Mouse (Mus musculus) limb, embryonic 14.5 days (tissue): ENCODE data around the gene Emilin3. TPM values are rescaled to one million over a fixed set of nuclear protein-coding genes. Genes with fewer than 3 reads are reported as not detected.

Experiments used
- ATAC-seq: fragments of 200-750 bp; cut with Nextera tagmentation; 2 replicates; pipeline ENCODE4 v1.8.0; 2017; ENCODE audit warnings: low read depth, moderate number of reproducible peaks, moderate TSS enrichment; ENCODE audit not compliant: low FRiP score
- DNase-seq: peaks from one replicate; pipeline ENCODE4 v3.0.0-alpha.2; 2015; ENCODE audit warnings: low spot score
- H3K27ac ChIP-seq: fragments of 300-500 bp; sonication (generic); replicated peaks from 2 replicates; pipeline ENCODE4 v1.5.1; 2014; ENCODE audit warnings: low read depth, mild to moderate bottlenecking, low read length, moderate library complexity, mixed read lengths
- H3K27me3 ChIP-seq: fragments of 300-500 bp; sonication (generic); 2 replicates; pipeline ENCODE4 v1.6.1; 2014; ENCODE audit warnings: low read length, mixed read lengths; ENCODE audit not compliant: control insufficient read depth, insufficient read depth
- H3K36me3 ChIP-seq: fragments of 300-500 bp; sonication (generic); 2 replicates; pipeline ENCODE4 v1.6.1; 2014; ENCODE audit warnings: mild to moderate bottlenecking, low read length, moderate library complexity, mixed read lengths; ENCODE audit not compliant: control insufficient read depth, insufficient read depth
- H3K4me1 ChIP-seq: fragments of 300-500 bp; sonication (generic); 2 replicates; pipeline ENCODE4 v1.6.1; 2014; ENCODE audit warnings: antibody characterized with exemption, low read length, mixed read lengths; ENCODE audit not compliant: control insufficient read depth, insufficient read depth
- H3K4me2 ChIP-seq: fragments of 300-500 bp; sonication (generic); replicated peaks from 2 replicates; pipeline ENCODE4 v1.6.1; 2014; ENCODE audit warnings: low read depth, mild to moderate bottlenecking, low read length, moderate library complexity; ENCODE audit not compliant: severe bottlenecking
- H3K4me3 ChIP-seq: fragments of 300-500 bp; sonication (generic); replicated peaks from 2 replicates; pipeline ENCODE4 v1.5.1; 2014; ENCODE audit warnings: low read length
- H3K9ac ChIP-seq: fragments of 300-500 bp; sonication (generic); 2 replicates; pipeline ENCODE4 v1.6.1; 2014; ENCODE audit warnings: mild to moderate bottlenecking, low read depth, low read length, moderate library complexity; ENCODE audit not compliant: severe bottlenecking
- H3K9me3 ChIP-seq: fragments of 300-500 bp; sonication (generic); 2 replicates; pipeline ENCODE4 v1.6.1; 2016; ENCODE audit warnings: low read length; ENCODE audit not compliant: control insufficient read depth
- POLR2A ChIP-seq: fragments of 200-500 bp; IDR thresholded peaks from 2 replicates; pipeline ENCODE4 v1.8.0; 2012; ENCODE audit warnings: inconsistent platforms, mild to moderate bottlenecking, moderate library complexity, borderline replicate concordance; ENCODE audit not compliant: insufficient read depth, insufficient read length; ENCODE audit errors: extremely low read depth
- WGBS: fragments of 180-500 bp; shearing (Covaris S2); extraction: QIAGEN DNeasy Blood & Tissue Kit; methylation state at CpG from one replicate; pipeline ENCODE4 v1.1.7; 2014; 5-methylcytosine and 5-hydroxymethylcytosine counted together
- polyA plus RNA-seq, 2 experiments: library from polyadenylated mRNA; depleted of rRNA in 1 of 2; stranded (reverse) in 1 of 2; unstranded in 1 of 2; fragments of >200 nt; fragmentation: Nextera tagmentation in 1 of 2; extraction: Ambion mirVana in 1 of 2; gene quantifications; 2 replicates each; pipeline versions ENCODE4 v1.2.1 to v1.2.3; 2012 to 2014

Gene Emilin3
- polyA plus RNA-seq, 2 experiments, result 30.3 to 69.3 TPM

- DNase-seq, result no peak
- TF ChIP-seq POLR2A, result no peak
- no peak overlapping the region for H3K4me2 ChIP-seq
- H3K27me3 ChIP-seq, result no peaks in the 10 kb centered on the region
- H3K9ac ChIP-seq, result no peak overlapping the region
- H3K36me3 ChIP-seq, result no peaks in the 10 kb centered on the region
- peaks cover 6% of the 10 kb centered on the region for H3K4me1 ChIP-seq
- H3K9me3 ChIP-seq, result no peaks in the 10 kb centered on the region
- 77% methylated on average over 5 of the region's 5 CpGs for WGBS
- H3K4me3 ChIP-seq, result no peak overlapping the region
- ATAC-seq, result no peak
- no peak overlapping the region for H3K27ac ChIP-seq
Measured at GRCm38 (mm10) chr2:160891045-160891444, 21.1 kb downstream of the Emilin3 start.

- Histone ChIP-seq H3K27ac (no peak overlapping the region), H3K4me3 (peak overlapping the region; percentile 47), H3K4me2 (peak overlapping the region; percentile 93), H3K4me1 (peaks cover 6% of the 10 kb centered on the region), H3K27me3 (no peaks in the 10 kb centered on the region), H3K36me3 (no peaks in the 10 kb centered on the region), H3K9me3 (no peaks in the 10 kb centered on the region), H3K9ac (peak overlapping the region; percentile 47)
- no peak for TF ChIP-seq POLR2A
- WGBS, result 0% methylated on average over 26 of the region's 26 CpGs
- DNase-seq (no peak), ATAC-seq (peak; percentile 48; the same call in 1 of the 2 replicates)
Measured at GRCm38 (mm10) chr2:160887859-160888258, 24.3 kb downstream of the Emilin3 start.

GRCm38 (mm10) chr2:160887284-160887683, 24.8 kb downstream of the Emilin3 start:
- H3K36me3 ChIP-seq, result no peaks in the 10 kb centered on the region
- no peaks in the 10 kb centered on the region for H3K27me3 ChIP-seq
- DNase-seq (peak; percentile 88), ATAC-seq (peak; percentile 84)
- H3K27ac ChIP-seq, result no peak overlapping the region
- peak overlapping the region; percentile 47; the same call in 1 of the 2 replicates for H3K9ac ChIP-seq
- H3K4me1 ChIP-seq, result peaks cover 6% of the 10 kb centered on the region
- H3K4me2 ChIP-seq, result peak overlapping the region; percentile 93
- H3K4me3 ChIP-seq, result peak overlapping the region; percentile 47
- H3K9me3 ChIP-seq, result no peaks in the 10 kb centered on the region
- 2% methylated on average over 11 of the region's 11 CpGs for WGBS
- no peak for TF ChIP-seq POLR2A

- Histone ChIP-seq H3K9me3 (no peaks in the 10 kb centered on the region), H3K36me3 (no peaks in the 10 kb centered on the region), H3K27ac (no peak overlapping the region), H3K9ac (no peak overlapping the region), H3K27me3 (no peaks in the 10 kb centered on the region), H3K4me3 (no peak overlapping the region), H3K4me2 (no peak overlapping the region), H3K4me1 (peaks cover 6% of the 10 kb centered on the region)
- WGBS, result 70% methylated on average over 3 of the region's 3 CpGs
- no peak for ATAC-seq
- DNase-seq, result no peak
- TF ChIP-seq POLR2A, result no peak
Measured at GRCm38 (mm10) chr2:160886221-160886620, 25.9 kb downstream of the Emilin3 start.

- no peak overlapping the region for H3K9ac ChIP-seq
- DNase-seq (no peak), ATAC-seq (no peak)
- no peak for TF ChIP-seq POLR2A
- WGBS, result 14% methylated on average over 2 of the region's 2 CpGs
- no peaks in the 10 kb centered on the region for H3K9me3 ChIP-seq
- H3K27me3 ChIP-seq, result no peaks in the 10 kb centered on the region
- H3K4me2 ChIP-seq, result no peak overlapping the region
- no peak overlapping the region for H3K4me3 ChIP-seq
- H3K36me3 ChIP-seq, result no peaks in the 10 kb centered on the region
- H3K4me1 ChIP-seq, result peaks cover 6% of the 10 kb centered on the region
- H3K27ac ChIP-seq, result no peak overlapping the region
Measured at GRCm38 (mm10) chr2:160884830-160885229, 27.3 kb downstream of the Emilin3 start.

- TF ChIP-seq POLR2A, result no peak
- 71% methylated on average over 4 of the region's 4 CpGs for WGBS
- H3K9me3 ChIP-seq, result no peaks in the 10 kb centered on the region
- H3K4me2 ChIP-seq, result no peak overlapping the region
- no peak overlapping the region for H3K9ac ChIP-seq
- no peaks in the 10 kb centered on the region for H3K27me3 ChIP-seq
- peaks cover 6% of the 10 kb centered on the region for H3K4me1 ChIP-seq
- no peaks in the 10 kb centered on the region for H3K36me3 ChIP-seq
- H3K4me3 ChIP-seq, result no peak overlapping the region
- DNase-seq (no peak), ATAC-seq (no peak)
- no peak overlapping the region for H3K27ac ChIP-seq
Measured at GRCm38 (mm10) chr2:160883912-160884311, 28.2 kb downstream of the Emilin3 start.
